Mouse (Mus musculus): ENCODE data around the gene Thyn1.

GRCm38 (mm10) chr9:27049492-27049891 lies 50.0 kb downstream of the Thyn1 start:
- TF ChIP-seq POLR2A (IDR thresholded peaks at IDR 0.05; ENCODE audit: low read depth, low read length) = no peak
- TF ChIP-seq CTCF (IDR thresholded peaks at IDR 0.05; ENCODE audit: extremely low read depth, insufficient read depth, insufficient read length, insufficient replicate concordance) = no peak

Data from spleen, adult 2 months (tissue).